35 mouse cellular contexts compared by ENCODE assay signal in genomic region chr16:83861146-83861545, GRCm38 (mm10).
"Had no signal": no experiment of that assay in that cellular context is flagged by ENCODE, and none has a peak within 500 bp of the region (broad histone marks: within the 10 kb centered on the region; RNA-seq: fewer than 3 reads in every experiment).

No protein-coding gene starts in this region.

- H3K4me1 ChIP-seq: heart, embryonic 10.5 days; heart, embryonic 12.5 days; heart, embryonic 13.5 days; heart, embryonic 15.5 days; hindbrain, embryonic 10.5 days; hindbrain, embryonic 12.5 days; hindbrain, embryonic 13.5 days; hindbrain, embryonic 15.5 days; intestine, embryonic 15.5 days had no signal

- H3K27me3 ChIP-seq: heart, embryonic 12.5 days; heart, embryonic 13.5 days; heart, embryonic 15.5 days; hindbrain, embryonic 12.5 days; hindbrain, embryonic 13.5 days; hindbrain, embryonic 15.5 days; intestine, embryonic 15.5 days had no signal

- DNase-seq: heart, postnatal 10 days; heart, postnatal 14 days; heart, postnatal 36 days; heart, postnatal 4 days; kidney, adult 11 months; kidney, adult 18-20 months; kidney, adult 2 months; kidney, adult 8-10 months; kidney, adult 9 months; kidney, postnatal 10 days; kidney, postnatal 14 days; kidney, postnatal 25 days; kidney, postnatal 36 days; kidney, postnatal 4 days; layer of hippocampus, adult 9-11 months; layer of hippocampus, postnatal 36 days had no signal

- H3K9me3 ChIP-seq: heart, embryonic 10.5 days; heart, embryonic 12.5 days; heart, embryonic 13.5 days; heart, embryonic 15.5 days; hindbrain, embryonic 10.5 days; hindbrain, embryonic 12.5 days; hindbrain, embryonic 13.5 days; hindbrain, embryonic 15.5 days; intestine, embryonic 15.5 days had no signal

- H3K27ac ChIP-seq: heart, embryonic 10.5 days; heart, embryonic 13.5 days; heart, embryonic 15.5 days; hindbrain, embryonic 10.5 days; hindbrain, embryonic 12.5 days; hindbrain, embryonic 13.5 days; hindbrain, embryonic 14.5 days; hindbrain, embryonic 15.5 days; hindbrain, postnatal 0 days; intestine, embryonic 15.5 days; kidney, postnatal 0 days; layer of hippocampus, adult 2 months; left cerebral cortex, adult 2 months had no signal

- ATAC-seq: hindbrain, embryonic 16.5 days; hindbrain, postnatal 0 days; inflammation-experienced regulatory T-cells, adult 6 months; intestine, embryonic 15.5 days; intestine, embryonic 16.5 days; intestine, postnatal 0 days had no signal

- H3K9ac ChIP-seq: heart, embryonic 12.5 days; heart, embryonic 13.5 days; heart, embryonic 15.5 days; hindbrain, embryonic 12.5 days; hindbrain, embryonic 13.5 days; hindbrain, embryonic 14.5 days; hindbrain, embryonic 15.5 days; intestine, embryonic 15.5 days had no signal

- H3K4me2 ChIP-seq: heart, embryonic 11.5 days; heart, embryonic 12.5 days; heart, embryonic 13.5 days; heart, embryonic 15.5 days; hindbrain, embryonic 12.5 days; hindbrain, embryonic 13.5 days; hindbrain, embryonic 14.5 days; hindbrain, embryonic 15.5 days; intestine, embryonic 15.5 days had no signal

- H3K4me3 ChIP-seq: heart, embryonic 10.5 days; heart, embryonic 12.5 days; heart, embryonic 13.5 days; heart, embryonic 15.5 days; hindbrain, embryonic 10.5 days; hindbrain, embryonic 12.5 days; hindbrain, embryonic 13.5 days; hindbrain, embryonic 15.5 days; intestine, embryonic 15.5 days; layer of hippocampus, adult 2 months; left cerebral cortex, adult 2 months had no signal

- H3K36me3 ChIP-seq: heart, embryonic 10.5 days; heart, embryonic 12.5 days; heart, embryonic 13.5 days; heart, embryonic 15.5 days; hindbrain, embryonic 10.5 days; hindbrain, embryonic 12.5 days; hindbrain, embryonic 13.5 days; hindbrain, embryonic 15.5 days; intestine, embryonic 15.5 days had no signal
